Mouse (Mus musculus): ENCODE data around the gene Itpr2. TPM values are rescaled to one million over a fixed set of nuclear protein-coding genes. Genes with fewer than 3 reads are reported as not detected.
A peak's percentile ranks its signal among the peaks of the same experiment; 100 is the strongest.

The Itpr2 gene
- total RNA-seq (2022) = 10 to 100 TPM; 13.5 to 18.2 (median 17.3) TPM

DNA sequence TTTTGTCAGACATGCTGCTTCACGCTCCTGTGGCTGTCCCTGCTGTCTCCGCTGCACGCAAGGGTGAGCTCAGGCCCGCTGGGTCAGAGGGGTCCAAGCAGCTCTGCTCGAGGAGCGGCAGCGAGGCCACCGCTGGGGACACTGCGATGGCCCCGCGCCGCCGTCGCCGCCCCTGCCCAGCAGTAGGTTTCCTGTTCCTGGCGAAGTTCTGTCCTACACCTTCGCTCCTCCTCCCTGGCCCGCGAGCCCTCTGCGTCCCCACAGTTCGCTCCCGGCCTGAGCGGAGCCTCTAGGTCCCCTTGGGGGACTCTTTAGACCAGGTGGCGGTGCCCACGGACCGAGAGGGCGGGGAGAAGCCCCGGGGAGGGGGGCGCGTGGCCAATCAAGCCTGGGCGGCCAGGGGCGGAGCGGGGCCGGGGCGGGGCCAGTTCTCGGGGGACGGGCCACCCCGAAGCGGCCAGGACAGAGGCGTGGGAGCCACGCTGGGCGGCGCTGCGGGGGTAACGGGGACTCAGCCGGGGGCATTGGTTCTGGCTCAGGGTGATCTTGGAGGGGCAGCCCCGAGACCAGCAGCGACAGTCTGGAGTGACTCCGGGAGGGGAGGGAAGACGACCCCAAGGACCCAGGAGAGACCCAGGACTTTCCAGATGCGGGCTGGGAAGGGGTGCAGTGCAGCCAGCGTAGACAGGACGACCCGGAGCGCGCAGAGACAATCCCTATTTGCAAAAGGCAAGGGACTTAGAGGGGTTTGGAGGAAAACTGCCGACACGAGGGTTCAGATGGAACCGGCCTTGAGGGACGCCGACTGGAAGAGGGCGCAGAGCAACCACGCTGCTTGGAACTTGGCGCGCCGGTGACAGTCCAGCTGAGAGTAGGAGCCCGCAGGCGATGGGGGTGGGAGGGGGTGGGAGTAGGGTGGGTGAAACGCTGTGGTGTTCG is at the start of gene Itpr2:
TSS of gene Itpr2 (minus strand) at position 358 of the 939 bp plus-strand sequence.
- DNase-seq (ENCODE audit: low spot score in 2 of 2) = peak; percentile 28 to 41

DNA sequence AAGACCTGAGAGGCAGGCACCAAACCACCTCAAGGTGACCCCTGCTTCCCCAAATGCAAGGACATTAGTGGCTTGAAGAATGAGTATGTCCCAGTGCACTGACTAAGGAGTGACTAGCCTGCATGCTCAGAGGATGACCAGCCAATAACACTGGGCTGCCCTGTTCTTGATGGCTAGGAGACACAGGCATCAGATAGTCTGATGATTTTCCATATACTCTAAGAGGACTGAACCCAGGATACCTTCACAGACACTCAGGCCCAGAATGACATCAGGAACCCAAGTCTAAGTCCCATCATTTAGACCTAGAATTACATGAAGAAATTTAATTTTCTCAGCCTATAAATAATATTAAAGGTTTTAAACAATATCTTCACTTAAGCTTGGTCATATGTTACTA is 49.3 kb upstream of the Itpr2 start:
- no peak for DNase-seq (ENCODE audit: low spot score in 2 of 2)

DNA sequence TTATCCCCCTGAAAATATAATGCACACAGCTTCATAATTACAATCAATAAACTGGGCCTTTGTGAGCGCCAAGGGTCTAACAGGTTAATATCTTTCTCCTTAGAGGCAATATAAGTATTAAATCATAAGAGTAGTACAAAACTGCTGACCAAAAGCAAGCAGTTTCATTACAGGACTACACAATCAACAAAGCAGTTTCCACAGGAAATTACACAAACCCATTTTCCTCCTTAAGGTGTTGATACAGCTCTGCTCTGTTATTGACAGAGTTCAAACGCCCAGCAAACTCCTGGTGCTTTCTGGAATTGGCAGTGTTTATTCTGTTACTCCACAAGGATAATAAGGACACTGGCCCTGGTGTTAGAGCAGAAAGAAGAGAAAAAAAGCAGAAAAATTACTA is 48.4 kb upstream of the Itpr2 start:
- DNase-seq (ENCODE audit: low spot score in 2 of 2) = no peak

DNA sequence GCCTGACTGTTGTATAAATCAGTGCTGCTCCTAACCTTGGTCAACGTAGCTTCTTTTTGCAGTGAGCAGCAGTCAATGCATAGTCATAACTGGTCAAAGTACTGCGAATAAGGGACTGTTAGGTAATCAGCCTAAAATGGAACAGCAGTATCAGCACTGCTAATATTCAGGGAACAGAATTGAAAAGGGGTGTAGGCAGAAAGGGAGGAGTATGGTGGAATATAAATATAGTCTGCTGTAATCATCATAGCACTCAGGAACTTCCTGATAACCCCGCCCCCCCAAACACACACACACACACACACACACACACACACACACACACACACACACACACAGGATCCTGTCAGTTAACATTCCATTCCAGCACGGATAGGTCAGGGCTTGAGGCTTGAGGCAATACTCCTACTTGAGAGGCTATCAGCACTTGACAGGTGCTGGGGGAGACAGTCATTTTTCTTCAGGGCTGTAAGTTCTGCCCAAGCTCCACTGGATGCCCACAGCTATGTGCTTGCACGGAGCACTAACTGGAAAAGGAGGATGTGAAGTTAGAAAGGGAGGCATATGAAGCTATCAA is 43.4 kb upstream of the Itpr2 start:
- no peak for DNase-seq (ENCODE audit: low spot score in 2 of 2)

DNA sequence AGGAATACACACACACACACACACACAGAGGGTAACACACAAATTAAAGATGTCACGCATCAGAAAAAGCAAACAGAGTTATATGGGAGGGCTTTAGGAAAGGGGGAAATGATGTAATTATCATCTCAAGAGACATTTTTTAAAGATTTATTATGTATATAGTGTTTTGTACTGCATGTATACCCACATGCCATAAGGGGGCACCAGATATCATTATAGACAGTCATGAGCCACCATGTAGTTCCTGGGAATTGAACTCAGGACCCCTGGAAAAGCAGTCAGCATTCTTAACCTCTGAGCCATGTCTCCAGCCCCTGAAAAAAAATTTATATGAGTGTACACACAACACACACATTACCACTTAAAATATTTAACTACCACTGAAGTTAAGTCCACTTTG is 42.6 kb upstream of the Itpr2 start:
- DNase-seq (ENCODE audit: low spot score in 2 of 2) = no peak

DNA sequence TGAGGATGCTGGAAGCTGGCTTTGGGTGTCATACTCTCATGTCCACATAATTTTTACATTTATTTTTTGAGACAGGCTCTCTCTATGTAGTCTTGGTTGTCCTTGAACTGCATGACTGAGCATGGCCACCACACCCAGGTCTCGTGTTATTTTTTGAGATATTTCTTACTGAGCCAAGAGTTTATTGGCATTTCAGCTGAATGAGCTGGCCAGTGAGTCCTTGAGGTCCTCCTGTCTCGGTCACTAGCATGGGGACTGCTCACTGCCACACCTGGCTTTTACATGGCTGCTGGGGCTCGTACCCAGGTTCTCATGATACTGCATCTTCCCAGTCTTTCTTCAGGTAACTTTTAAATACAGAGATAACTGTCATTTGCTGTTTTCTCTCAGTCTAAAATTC is 38.4 kb upstream of the Itpr2 start:
- DNase-seq (ENCODE audit: low spot score in 2 of 2) = no peak

DNA sequence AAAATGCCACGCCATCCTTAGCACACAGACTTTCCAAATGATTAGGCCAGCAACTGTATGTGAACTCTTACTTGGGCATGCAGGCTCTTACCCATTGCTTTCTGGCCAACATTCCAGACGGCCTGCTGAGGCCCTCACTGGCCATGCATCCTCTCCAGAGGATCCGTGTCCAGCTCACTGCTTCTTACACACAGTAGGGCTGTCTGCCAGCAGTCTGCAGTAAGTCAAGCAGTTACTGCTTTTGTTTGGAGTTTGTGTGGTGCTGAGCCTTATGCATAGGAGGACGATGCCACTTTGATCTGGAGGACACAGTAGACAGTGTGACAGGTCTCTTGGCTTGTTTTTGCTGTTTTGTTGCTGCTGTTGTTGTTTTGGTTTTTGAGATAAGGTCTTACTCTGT is 36.6 kb upstream of the Itpr2 start:
- no peak for DNase-seq (ENCODE audit: low spot score in 2 of 2)

DNA sequence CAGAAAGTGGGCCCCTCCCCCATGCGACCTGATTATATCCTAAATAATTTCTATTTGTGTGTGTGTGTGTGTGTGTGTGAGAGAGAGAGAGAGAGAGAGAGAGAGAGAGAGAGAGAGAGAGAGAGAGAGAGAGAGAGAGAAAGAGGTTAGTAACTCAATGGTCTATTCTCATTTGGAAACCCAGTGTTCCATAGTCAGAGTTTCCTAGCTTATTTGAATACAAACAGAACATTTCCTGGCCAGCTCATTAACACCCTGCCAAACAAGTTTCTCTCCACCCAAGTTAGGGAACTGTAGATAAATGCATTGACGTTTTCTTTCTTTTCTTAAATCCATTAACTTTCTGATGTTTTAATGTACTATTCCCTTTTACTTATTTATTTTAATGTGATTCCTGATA is 36.0 kb upstream of the Itpr2 start:
- no peak for DNase-seq (ENCODE audit: low spot score in 2 of 2)

DNA sequence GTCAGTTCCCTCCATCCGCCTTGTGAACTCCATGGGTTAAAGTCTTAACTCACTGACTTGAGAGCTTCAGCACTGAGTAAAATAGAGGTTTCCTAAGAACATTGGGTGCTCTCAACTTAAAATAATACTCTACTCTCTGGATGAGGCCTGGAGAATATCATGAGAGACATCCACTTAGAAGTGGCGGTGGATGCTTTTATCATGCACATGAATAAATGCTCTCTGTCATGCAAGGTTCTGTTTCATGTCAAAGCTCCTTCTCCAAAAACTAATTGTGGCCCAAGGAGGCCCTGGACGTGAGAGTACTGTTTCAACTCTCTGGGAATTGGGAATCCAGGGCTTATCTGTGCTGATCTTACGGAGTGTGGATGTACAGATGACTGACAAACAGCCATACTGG is 35.1 kb upstream of the Itpr2 start:
- no peak for DNase-seq (ENCODE audit: low spot score in 2 of 2)

DNA sequence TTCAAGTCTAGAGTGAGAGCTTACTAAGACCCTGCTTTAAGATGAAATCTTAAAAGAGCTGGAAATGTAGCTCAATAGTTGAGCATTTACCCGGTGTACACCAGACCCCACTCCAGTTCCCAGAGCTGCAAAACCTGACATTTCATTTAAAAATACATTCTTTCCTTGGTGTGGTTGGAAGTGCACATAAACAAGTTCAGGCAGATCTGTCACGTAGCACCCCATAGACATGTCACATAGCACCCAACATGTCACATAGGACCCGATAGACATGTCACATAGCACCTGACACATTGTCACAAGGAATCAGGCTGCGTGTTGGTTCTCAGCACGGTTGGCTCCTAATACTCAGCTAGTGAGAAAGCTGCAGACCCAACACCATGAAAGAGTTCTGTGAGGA is 33.5 kb upstream of the Itpr2 start:
- DNase-seq (ENCODE audit: low spot score in 2 of 2) = no peak

DNA sequence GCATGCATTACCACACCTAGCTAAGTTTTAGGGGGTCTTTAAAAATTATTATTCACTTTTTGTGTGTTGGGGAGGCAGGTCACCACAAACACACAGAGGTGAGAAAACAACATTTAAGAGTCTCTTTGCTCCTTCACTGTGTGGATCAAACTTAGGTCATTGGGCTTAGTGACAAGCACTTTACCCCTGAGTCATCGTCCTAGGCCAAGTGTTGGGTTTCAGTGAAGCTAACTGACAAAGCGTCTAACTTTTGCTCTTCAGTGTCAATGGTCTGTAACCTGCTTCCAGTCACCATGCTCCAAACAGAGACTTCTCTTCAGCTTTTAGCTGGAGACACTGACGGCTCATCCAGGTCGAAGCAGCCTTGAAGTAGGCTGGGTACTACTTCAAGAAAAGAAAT is 31.1 kb upstream of the Itpr2 start:
- no peak for DNase-seq (ENCODE audit: low spot score in 2 of 2)

DNA sequence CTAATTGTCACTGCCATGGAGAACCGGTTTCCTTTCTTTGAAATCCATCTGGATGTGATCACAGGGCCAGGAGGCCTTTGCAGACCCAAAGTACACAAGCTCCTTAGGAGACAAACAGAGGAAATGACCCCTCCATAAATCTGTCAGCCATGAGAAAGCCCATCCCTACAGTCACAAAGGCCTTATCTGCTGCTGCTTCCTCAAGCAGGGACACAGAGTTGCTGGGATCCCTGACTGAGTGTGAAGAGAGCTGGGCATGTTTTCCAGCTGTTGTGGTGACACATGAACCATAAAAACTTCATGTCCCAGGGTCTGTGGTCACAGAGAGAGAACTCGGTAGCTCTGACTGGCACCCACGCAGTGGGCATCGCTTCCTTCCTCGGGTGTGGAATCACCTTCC is 28.7 kb upstream of the Itpr2 start:
- DNase-seq (ENCODE audit: low spot score in 2 of 2) = no peak

DNA sequence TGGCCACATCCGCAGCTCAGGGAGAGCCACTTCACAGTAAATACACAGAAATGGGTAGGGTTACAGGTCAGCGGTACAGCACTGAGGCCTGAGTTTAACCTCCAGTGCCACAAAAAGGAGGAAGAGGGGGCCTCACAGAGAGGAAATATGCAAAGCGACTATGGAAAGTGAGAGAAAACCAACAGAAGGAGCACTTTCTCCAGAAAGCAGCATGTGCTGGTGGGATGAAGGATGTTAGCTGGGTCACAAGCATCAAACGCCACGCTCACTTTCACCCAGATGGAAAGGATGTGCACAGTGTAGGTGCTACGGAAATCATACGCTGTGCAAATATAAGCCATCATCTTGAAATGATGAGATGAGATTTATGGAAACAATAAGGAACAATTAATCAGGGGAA is 28.3 kb upstream of the Itpr2 start:
- no peak for DNase-seq (ENCODE audit: low spot score in 2 of 2)

DNA sequence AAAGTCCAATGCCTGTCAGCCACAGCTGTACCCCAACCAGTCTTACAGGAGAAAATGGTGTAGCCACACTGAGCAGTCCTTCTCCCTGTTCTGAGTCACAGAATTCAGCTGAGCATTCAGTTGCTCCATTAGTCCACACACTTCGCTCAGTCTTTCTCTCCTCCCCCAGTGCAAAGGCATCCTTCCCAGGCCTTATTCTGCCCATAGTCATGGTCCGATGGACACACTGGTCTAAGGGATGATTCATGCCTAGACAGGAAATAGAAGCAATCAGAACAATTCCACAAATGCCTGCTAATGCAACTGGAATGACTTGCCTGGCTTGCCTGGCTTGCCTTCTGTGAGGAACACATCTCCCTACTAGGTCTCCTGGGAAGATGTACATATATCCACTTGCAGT is 25.5 kb upstream of the Itpr2 start:
- no peak for DNase-seq (ENCODE audit: low spot score in 2 of 2)

DNA sequence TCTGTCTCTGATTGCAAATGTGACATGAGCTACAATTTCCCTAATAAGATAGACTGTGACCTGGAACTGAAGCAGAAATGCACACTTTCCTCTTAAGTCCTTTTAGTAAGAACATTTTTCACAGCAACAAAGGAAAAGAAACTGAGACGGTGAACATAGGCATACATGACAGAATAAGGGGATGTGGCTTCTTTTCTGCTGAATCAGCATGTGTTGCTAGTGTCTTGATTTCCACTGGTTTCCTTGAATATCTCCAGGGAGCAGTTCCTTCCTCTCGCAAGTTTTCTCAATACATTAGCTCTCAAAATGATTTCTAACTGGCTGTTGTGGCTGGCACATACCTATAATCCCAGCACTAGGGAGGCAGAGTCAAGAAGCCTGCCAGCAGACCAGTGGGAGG is 23.5 kb upstream of the Itpr2 start:
- no peak for DNase-seq (ENCODE audit: low spot score in 2 of 2)

DNA sequence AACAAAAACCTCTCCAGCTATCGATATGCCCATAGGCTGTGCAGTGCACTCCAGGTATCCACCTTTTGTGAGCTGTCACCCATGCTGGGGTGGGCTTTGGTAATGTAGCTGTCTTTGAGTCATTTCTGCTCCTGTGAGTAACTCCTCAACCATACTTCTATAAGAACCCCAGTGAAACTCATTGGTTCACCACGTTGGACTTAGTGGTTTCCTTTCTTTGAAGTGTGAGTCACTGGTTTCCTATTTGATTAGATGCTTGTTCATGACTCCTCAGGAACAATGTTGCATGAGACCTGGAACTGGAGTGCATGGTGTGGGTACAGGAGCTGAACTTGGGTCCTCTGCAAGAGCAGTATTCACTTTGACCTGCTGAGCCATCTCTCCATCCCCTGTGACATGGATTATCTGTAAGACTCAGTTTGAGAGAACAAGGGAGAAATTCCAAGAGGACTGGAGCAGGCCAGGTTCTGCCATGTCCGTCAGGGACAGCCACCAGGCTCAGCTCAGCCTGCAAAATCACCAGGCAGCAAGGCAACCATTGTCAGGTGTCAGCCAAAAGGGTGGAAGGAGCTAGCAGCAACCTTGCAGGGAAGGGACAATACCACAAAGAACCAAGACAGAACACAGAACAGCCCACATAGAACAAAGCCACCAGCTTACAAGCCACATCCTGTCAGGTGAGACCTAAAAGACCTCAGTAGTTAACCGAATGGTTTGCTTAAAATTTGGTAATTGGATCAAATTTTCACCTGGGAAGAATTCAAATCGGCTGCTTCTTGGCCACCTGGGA is 19.6 kb upstream of the Itpr2 start:
- no peak for DNase-seq (ENCODE audit: low spot score in 2 of 2)

DNA sequence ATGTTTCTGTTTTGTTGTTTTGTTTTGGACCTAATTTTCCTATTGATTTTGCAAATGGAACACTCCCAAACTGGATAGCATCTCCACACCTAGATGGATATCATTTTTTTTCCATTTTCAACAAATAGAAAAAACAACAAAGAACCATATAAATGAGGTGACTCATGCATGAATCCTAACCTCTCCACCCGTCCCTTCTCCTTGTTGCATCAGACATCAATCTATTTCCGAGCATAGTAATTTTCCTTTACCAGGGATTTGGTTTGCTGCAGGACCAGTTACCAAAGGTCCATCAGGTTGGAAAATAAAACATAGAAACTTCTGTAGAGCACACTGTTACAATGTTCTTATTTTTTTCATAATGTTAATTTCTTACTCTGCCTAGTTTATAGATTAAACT is 17.0 kb upstream of the Itpr2 start:
- DNase-seq (ENCODE audit: low spot score in 2 of 2) = no peak

DNA sequence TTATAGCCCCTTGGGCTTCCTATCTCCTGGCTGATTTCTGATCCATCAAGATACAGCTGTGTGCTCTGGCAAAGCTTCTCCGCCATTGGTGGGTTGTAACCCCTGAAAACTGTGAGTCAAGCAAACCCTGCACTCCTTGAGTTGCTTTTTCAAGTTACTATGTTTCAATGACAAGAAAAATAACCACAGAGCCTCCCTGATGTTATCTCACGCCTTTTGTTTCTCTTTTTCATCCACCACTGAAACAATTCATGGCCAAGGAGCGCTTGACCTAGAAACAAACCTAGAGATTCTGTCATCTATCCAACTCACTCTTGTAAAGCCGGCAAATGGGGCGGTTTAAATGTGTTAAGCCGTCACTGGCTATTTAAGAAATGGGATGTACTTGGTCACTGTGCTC is 13.9 kb upstream of the Itpr2 start:
- DNase-seq (ENCODE audit: low spot score in 2 of 2) = no peak

DNA sequence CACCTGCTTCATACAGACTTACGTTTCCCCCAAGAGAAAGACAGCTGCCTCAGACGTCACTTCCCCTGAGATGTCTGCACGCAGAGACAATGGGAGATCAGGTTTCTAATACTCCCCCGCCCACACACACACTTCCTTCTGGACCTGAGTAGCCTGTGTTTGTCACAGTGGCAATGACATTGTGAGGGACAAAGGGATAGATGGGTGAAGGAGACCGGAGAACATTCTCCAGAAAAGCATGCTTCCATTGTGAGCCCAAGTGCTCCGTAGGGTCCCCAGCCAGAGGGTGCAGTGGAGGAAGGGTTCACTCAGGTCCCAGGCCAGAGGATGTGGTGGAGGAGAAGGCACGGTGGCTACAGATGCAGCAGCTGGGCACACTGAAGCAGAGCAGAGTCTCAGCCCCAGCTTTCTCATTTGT is 12.5 kb upstream of the Itpr2 start:
- no peak for DNase-seq (ENCODE audit: low spot score in 2 of 2)

DNA sequence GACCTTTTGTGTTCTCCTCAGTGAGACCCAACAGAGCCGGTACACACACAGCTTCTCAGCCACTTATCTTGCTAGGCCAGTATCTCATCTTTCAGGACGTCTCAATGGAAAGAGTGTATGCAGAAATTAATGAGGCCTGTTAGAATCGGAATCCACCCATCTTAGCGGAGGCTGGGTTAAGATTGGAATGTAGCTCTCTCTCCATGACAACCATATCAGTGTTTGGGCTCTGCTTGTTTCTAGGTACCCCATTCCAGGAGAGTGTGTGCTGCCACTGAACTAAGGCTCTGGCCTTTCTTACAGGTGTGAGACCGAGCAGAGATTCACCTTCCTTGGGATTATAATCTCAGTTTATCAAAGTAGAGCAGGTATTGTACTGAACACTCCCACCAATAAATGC is 11.9 kb upstream of the Itpr2 start:
- no peak for DNase-seq (ENCODE audit: low spot score in 2 of 2)

DNA sequence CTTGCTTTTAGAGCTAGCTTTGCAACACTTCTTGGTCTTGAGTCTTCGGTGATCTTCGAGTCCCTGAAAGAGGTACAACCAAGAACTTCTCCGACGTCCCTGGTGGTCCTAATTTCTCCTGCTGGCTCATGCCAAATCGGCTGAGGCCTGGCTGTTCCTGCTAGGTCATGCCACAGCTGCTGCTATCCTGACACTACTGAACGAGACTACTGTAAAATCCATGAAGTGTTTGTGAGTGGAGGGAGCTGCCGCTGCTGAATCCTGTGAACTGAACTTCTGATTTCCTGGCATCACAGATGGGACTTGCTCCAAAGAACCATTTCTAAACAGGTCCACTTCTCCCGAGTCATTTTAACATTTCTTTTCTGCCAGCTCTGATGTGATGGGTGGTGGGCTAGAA is 11.4 kb upstream of the Itpr2 start:
- DNase-seq (ENCODE audit: low spot score in 2 of 2) = no peak

DNA sequence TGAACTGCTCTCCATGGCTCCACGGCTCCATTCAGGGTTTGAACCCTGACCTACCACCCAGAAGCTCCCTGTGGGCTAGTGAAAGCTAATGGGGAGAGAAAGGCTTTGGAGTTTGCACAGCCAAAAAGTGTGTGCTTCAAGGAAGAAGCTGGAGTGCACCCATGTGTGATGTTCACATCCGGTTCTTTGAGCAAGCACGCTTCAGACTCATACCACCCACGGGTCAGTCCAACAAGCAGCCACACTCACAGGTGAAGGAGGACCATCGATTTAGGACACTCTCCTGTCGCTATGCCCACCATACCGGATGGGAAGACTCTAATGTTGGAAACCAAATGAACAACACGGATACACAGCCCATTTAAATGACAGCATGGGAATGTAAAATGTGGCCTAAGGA is 9.5 kb upstream of the Itpr2 start:
- no peak for DNase-seq (ENCODE audit: low spot score in 2 of 2)

Measured in left cerebral cortex, adult 8-10 months (tissue).